Comparison of ENCODE assay signal across 9 mouse cellular contexts in genomic region chr15:79051461-79052360, GRCm38 (mm10). TPM values are rescaled to one million over a fixed set of nuclear protein-coding genes. Genes with fewer than 3 reads are reported as not detected.
DNase-seq lines count a peak whose midpoint lies in the region; ATAC-seq and TF ChIP-seq lines count a peak whose summit lies in the region.
"Had no signal": no experiment of that assay in that cellular context is flagged by ENCODE, and none has a peak within 500 bp of the region (broad histone marks: within the 10 kb centered on the region; RNA-seq: fewer than 3 reads in every experiment).

No protein-coding gene starts in this region.

- H3K4me3 ChIP-seq in embryonic fibroblast, embryonic 13.5 days (ENCODE audit: insufficient read depth, low read length) = no peak overlapping the region
- no peak overlapping the region for H3K4me3 ChIP-seq in midbrain, embryonic 11.5 days (ENCODE audit: low read depth, low read length)

- H3K9ac ChIP-seq in midbrain, embryonic 11.5 days (ENCODE audit: low read length) = no peak overlapping the region

- peak; percentile 51 for DNase-seq in MN1 (ENCODE audit: low spot score)
- peak; percentile 81 to 90 for DNase-seq in kidney, postnatal 36 days
- DNase-seq in lung, postnatal 25 days (ENCODE audit: low spot score) = peak; percentile 55
- no peak for DNase-seq in cerebellum, adult 9-11 months
- DNase-seq in midbrain, embryonic 11.5 days (ENCODE audit: low spot score, missing footprints) = no peak
- DNase-seq in layer of hippocampus, postnatal 25 days (ENCODE audit: extremely low spot score in 1 of 2, low spot score in 1 of 2) = no peak
- DNase-seq: adrenal gland, postnatal 10 days; layer of hippocampus, adult 9-11 months had no signal

- peak overlapping the region; percentile 61 for H3K27ac ChIP-seq in embryonic fibroblast, embryonic 13.5 days (ENCODE audit: insufficient read depth, low read length)
- no peak overlapping the region for H3K27ac ChIP-seq in midbrain, embryonic 11.5 days (ENCODE audit: low read depth, low read length)

- H3K4me2 ChIP-seq in midbrain, embryonic 11.5 days = no peak overlapping the region

- WGBS in midbrain, embryonic 11.5 days = 82% methylated on average over 13 of the region's 13 CpGs

- H3K4me1 ChIP-seq in embryonic fibroblast, embryonic 13.5 days (ENCODE audit: control insufficient read depth, insufficient read depth, low read length) = no peaks in the 10 kb centered on the region
- H3K4me1 ChIP-seq in midbrain, embryonic 11.5 days (ENCODE audit: control insufficient read depth, insufficient read depth, low read length) = no peaks in the 10 kb centered on the region

- peaks cover 18% of the 10 kb centered on the region for H3K36me3 ChIP-seq in midbrain, embryonic 11.5 days (ENCODE audit: control insufficient read depth, insufficient read depth, low read length)

- H3K9me3 ChIP-seq in midbrain, embryonic 11.5 days (ENCODE audit: control insufficient read depth, low read length) = no peaks in the 10 kb centered on the region

- no peak for ATAC-seq in midbrain, embryonic 11.5 days (ENCODE audit: low FRiP score)

- TF ChIP-seq POLR2A in embryonic fibroblast, embryonic 13.5 days (IDR thresholded peaks at IDR 0.05; ENCODE audit: low read depth, low read length) = no peak

- no peaks in the 10 kb centered on the region for H3K27me3 ChIP-seq in midbrain, embryonic 11.5 days (ENCODE audit: control insufficient read depth, insufficient read depth, low read length)

- TF ChIP-seq CTCF in embryonic fibroblast, embryonic 13.5 days (IDR thresholded peaks at IDR 0.05; ENCODE audit: borderline replicate concordance, insufficient read depth, low read length) = no peak

RNA-seq across cellular contexts. Expression of gene Galr3, which starts 10.0 kb away (rescaled TPM):
- polyA plus RNA-seq in embryonic fibroblast, embryonic 13.5 days (2011; ENCODE audit: insufficient read length, low read depth, missing spikeins) = not detected in 2 replicates
- polyA plus RNA-seq in midbrain, embryonic 11.5 days (2014; fragmentation: Nextera tagmentation; extraction: Ambion mirVana) = not detected in 2 replicates
- total RNA-seq in layer of hippocampus, postnatal 25 days (2021) = not detected

RNA-seq across cellular contexts. Expression of gene Ankrd54, which starts 11.0 kb away (rescaled TPM):
- polyA plus RNA-seq in embryonic fibroblast, embryonic 13.5 days (2011; ENCODE audit: insufficient read length, low read depth, missing spikeins) = 10.4 and 13.8 TPM in 2 replicates
- 52.7 and 53.5 TPM in 2 replicates for polyA plus RNA-seq in midbrain, embryonic 11.5 days (2014; fragmentation: Nextera tagmentation; extraction: Ambion mirVana)
- total RNA-seq in layer of hippocampus, postnatal 25 days (2021) = 10 to 100 TPM; 17.2 to 17.3 TPM

RNA-seq across cellular contexts. Expression of gene Eif3l, which starts 23.3 kb away (rescaled TPM):
- polyA plus RNA-seq in embryonic fibroblast, embryonic 13.5 days (2011; ENCODE audit: insufficient read length, low read depth, missing spikeins) = 247 and 268 TPM in 2 replicates
- 242 and 251 TPM in 2 replicates for polyA plus RNA-seq in midbrain, embryonic 11.5 days (2014; fragmentation: Nextera tagmentation; extraction: Ambion mirVana)
- total RNA-seq in layer of hippocampus, postnatal 25 days (2021) = 10 to 100 TPM; 71.9 to 74.9 TPM

RNA-seq across cellular contexts. Expression of gene H1f0, which starts 23.5 kb away (rescaled TPM):
- polyA plus RNA-seq in embryonic fibroblast, embryonic 13.5 days (2011; ENCODE audit: insufficient read length, low read depth, missing spikeins) = 107 and 206 TPM in 2 replicates
- polyA plus RNA-seq in midbrain, embryonic 11.5 days (2014; fragmentation: Nextera tagmentation; extraction: Ambion mirVana) = 355 and 376 TPM in 2 replicates
- 100 to 1,000 TPM; 101 to 108 TPM for total RNA-seq in layer of hippocampus, postnatal 25 days (2021)

RNA-seq across cellular contexts. Expression of gene Micall1, which starts 57.0 kb away (rescaled TPM):
- 17.0 and 27.4 TPM in 2 replicates for polyA plus RNA-seq in embryonic fibroblast, embryonic 13.5 days (2011; ENCODE audit: insufficient read length, low read depth, missing spikeins)
- 5.2 and 5.4 TPM in 2 replicates for polyA plus RNA-seq in midbrain, embryonic 11.5 days (2014; fragmentation: Nextera tagmentation; extraction: Ambion mirVana)
- 10 to 100 TPM; 34.3 to 41.6 TPM for total RNA-seq in layer of hippocampus, postnatal 25 days (2021)

Comparison
In these comparisons a context has a peak if more than half of its experiments do, and no peak if none do; other contexts are left out.
1. DNase-seq: peak in MN1 (single experiment), kidney, postnatal 36 days (2 of 2) and lung, postnatal 25 days (single experiment); none in cerebellum, adult 9-11 months (single experiment), midbrain, embryonic 11.5 days (single experiment) and layer of hippocampus, postnatal 25 days (0 of 2).